Mouse (Mus musculus) forebrain, embryonic 15.5 days (tissue): ENCODE measurements around the gene Mrnip. TPM values are rescaled to one million over a fixed set of nuclear protein-coding genes. Genes with fewer than 3 reads are reported as not detected.

ENCODE experiments used
- ATAC-seq: fragments of 200-750 bp; cut with Nextera tagmentation; replicated peaks from 2 replicates; pipeline ENCODE4 v1.8.0; 2017; ENCODE audit warnings: mild to moderate bottlenecking, moderate TSS enrichment, moderate library complexity
- H3K27ac ChIP-seq: fragments of 300-500 bp; sonication (generic); replicated peaks from 2 replicates; pipeline ENCODE4 v1.5.1; 2015; ENCODE audit warnings: mild to moderate bottlenecking, inconsistent platforms
- H3K27me3 ChIP-seq: fragments of 300-500 bp; sonication (generic); 2 replicates; pipeline ENCODE4 v1.6.1; 2015; ENCODE audit warnings: inconsistent platforms
- H3K36me3 ChIP-seq: fragments of 300-500 bp; sonication (generic); 2 replicates; pipeline ENCODE4 v1.6.1; 2015; ENCODE audit warnings: mild to moderate bottlenecking, inconsistent platforms
- H3K4me1 ChIP-seq: fragments of 300-500 bp; sonication (generic); 2 replicates; pipeline ENCODE4 v1.6.1; 2015; ENCODE audit warnings: inconsistent platforms
- H3K4me2 ChIP-seq: fragments of 300-500 bp; sonication (generic); replicated peaks from 2 replicates; pipeline ENCODE4 v1.6.1; 2015; ENCODE audit warnings: mild to moderate bottlenecking, inconsistent platforms
- H3K4me3 ChIP-seq: fragments of 300-500 bp; sonication (generic); 2 replicates; pipeline ENCODE4 v1.5.1; 2015; ENCODE audit warnings: mild to moderate bottlenecking, inconsistent platforms
- H3K9ac ChIP-seq: fragments of 300-500 bp; sonication (generic); replicated peaks from 2 replicates; pipeline ENCODE4 v1.6.1; 2015; ENCODE audit warnings: mild to moderate bottlenecking, inconsistent platforms
- H3K9me3 ChIP-seq: fragments of 300-500 bp; sonication (generic); 2 replicates; pipeline ENCODE4 v1.6.1; 2016; ENCODE audit warnings: inconsistent platforms
- WGBS: fragments of 180-500 bp; shearing (Covaris S2); methylation state at CpG from one replicate; pipeline ENCODE4 v1.1.7; 2015; ENCODE audit warnings: mixed read lengths; 5-methylcytosine and 5-hydroxymethylcytosine counted together
- polyA plus RNA-seq: library from polyadenylated mRNA; unstranded; fragments of >200 nt; fragmentation: Nextera tagmentation; extraction: Ambion mirVana; gene quantifications from 2 replicates; pipeline ENCODE4 v1.2.1, GENCODE M21; 2015

Gene Mrnip
- polyA plus RNA-seq, 1 experiment from 2014 or later = 28.6 TPM

DNA sequence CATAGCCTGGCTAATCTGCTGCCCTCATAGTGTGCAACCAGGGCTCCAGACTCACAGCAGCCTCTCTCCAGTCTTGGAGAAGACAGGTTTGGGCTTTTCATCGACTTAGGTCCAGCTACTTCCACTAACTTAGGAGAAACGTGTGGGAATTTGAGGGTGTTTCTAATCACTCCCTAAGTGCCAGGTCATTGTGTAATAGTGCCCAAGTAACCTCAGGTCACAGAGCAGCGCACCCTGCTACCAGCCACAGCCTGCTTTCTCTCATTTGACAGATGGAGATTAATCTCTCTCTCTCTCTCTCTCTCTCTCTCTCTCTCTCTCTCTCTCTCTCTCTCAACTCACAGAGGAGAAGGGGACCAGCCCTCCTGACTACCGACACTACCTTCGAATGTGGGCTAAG, 5.9 kb upstream of the Mrnip start:
- Histone ChIP-seq H3K36me3 (peaks cover 58% of the 10 kb centered on the region), H3K4me2 (no peak overlapping the region), H3K27me3 (no peaks in the 10 kb centered on the region), H3K27ac (no peak overlapping the region), H3K9ac (no peak overlapping the region), H3K4me3 (no peak overlapping the region), H3K4me1 (no peaks in the 10 kb centered on the region), H3K9me3 (no peaks in the 10 kb centered on the region)
- WGBS = 90% methylated on average over 5 of the region's 5 CpGs
- ATAC-seq = no peak

GRCm38 (mm10) chr11:50174730-50175187, 515 bp downstream of the Mrnip start:
- Histone ChIP-seq H3K4me2 (peak overlapping the region; percentile 65), H3K9me3 (no peaks in the 10 kb centered on the region), H3K36me3 (peaks cover 32% of the 10 kb centered on the region), H3K9ac (peak overlapping the region; percentile 71), H3K4me1 (peaks cover 9% of the 10 kb centered on the region), H3K27me3 (no peaks in the 10 kb centered on the region), H3K27ac (peak overlapping the region; percentile 87), H3K4me3 (peak overlapping the region; percentile 64)
- under 1% methylated on average over 27 of the region's 27 CpGs for WGBS
- peak; percentile 99 for ATAC-seq

GRCm38 (mm10) chr11:50176351-50176750, 2.1 kb downstream of the Mrnip start:
- no peak for ATAC-seq
- H3K27ac ChIP-seq = no peak overlapping the region
- no peaks in the 10 kb centered on the region for H3K9me3 ChIP-seq
- no peak overlapping the region for H3K4me3 ChIP-seq
- 84% methylated on average over 3 of the region's 3 CpGs for WGBS
- H3K4me2 ChIP-seq = no peak overlapping the region
- no peak overlapping the region for H3K9ac ChIP-seq
- H3K4me1 ChIP-seq = peaks cover 9% of the 10 kb centered on the region
- H3K27me3 ChIP-seq = no peaks in the 10 kb centered on the region
- peaks cover 20% of the 10 kb centered on the region for H3K36me3 ChIP-seq

- peaks cover 9% of the 10 kb centered on the region for H3K4me1 ChIP-seq
- H3K4me3 ChIP-seq = no peak overlapping the region
- H3K9me3 ChIP-seq = no peaks in the 10 kb centered on the region
- H3K36me3 ChIP-seq = peaks cover 14% of the 10 kb centered on the region
- no peak for ATAC-seq
- H3K4me2 ChIP-seq = no peak overlapping the region
- WGBS = 87% methylated on average over 6 of the region's 6 CpGs
- no peaks in the 10 kb centered on the region for H3K27me3 ChIP-seq
- no peak overlapping the region for H3K27ac ChIP-seq
- no peak overlapping the region for H3K9ac ChIP-seq
These were observed 2.9 kb downstream of the Mrnip start for GRCm38 (mm10) chr11:50177111-50177510.

DNA sequence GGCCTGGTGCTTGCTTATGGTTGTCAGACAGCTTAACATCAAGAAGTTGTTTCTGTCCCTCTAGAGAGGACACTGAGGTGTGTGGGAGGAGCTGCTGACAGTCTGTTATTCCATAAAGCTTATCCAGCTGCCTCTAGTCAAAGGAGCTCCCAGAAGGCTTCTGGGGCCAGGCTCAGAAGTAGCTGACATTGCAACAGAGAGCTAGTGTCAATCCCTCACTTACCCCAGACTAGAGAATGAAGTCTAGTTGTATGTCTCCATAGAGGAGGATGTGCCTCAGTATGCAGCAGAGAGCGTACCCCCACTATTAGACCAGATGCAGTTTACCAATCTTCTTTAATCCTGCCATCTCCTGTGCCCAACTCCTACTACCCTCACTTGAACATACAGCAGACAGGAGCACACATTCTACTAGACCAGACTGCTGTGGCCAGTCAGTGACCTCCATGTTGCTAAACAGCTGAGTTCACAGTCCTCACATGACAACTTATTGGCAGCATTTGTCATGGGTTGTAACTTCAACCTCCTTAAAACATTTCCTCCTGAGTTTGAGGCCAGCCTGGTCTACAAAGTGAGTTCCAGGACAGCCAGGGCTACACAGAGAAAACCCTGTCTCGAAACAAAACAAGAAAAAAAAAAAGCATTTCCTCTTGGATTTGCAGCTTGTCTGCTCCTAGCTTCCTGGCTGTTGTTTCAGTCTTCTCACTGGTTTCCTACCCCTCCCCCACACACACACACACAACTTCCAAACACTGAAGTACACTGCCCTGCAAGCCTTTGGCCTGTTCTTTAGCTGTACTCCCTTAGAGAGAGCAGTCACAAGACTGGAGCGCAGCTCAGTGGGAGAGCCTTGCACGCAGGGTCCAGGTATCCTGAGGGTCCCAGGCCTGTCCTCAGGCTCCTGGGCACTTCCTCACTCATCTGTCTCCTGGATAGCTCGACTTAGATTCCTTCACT, 4.6 kb downstream of the Mrnip start:
- H3K27ac ChIP-seq = no peak overlapping the region
- H3K4me1 ChIP-seq = peaks cover 9% of the 10 kb centered on the region
- no peak overlapping the region for H3K4me3 ChIP-seq
- H3K36me3 ChIP-seq = peaks cover 12% of the 10 kb centered on the region
- H3K4me2 ChIP-seq = no peak overlapping the region
- WGBS = 81% methylated on average over 5 of the region's 5 CpGs
- no peak for ATAC-seq
- no peaks in the 10 kb centered on the region for H3K9me3 ChIP-seq
- H3K9ac ChIP-seq = no peak overlapping the region
- H3K27me3 ChIP-seq = no peaks in the 10 kb centered on the region

DNA sequence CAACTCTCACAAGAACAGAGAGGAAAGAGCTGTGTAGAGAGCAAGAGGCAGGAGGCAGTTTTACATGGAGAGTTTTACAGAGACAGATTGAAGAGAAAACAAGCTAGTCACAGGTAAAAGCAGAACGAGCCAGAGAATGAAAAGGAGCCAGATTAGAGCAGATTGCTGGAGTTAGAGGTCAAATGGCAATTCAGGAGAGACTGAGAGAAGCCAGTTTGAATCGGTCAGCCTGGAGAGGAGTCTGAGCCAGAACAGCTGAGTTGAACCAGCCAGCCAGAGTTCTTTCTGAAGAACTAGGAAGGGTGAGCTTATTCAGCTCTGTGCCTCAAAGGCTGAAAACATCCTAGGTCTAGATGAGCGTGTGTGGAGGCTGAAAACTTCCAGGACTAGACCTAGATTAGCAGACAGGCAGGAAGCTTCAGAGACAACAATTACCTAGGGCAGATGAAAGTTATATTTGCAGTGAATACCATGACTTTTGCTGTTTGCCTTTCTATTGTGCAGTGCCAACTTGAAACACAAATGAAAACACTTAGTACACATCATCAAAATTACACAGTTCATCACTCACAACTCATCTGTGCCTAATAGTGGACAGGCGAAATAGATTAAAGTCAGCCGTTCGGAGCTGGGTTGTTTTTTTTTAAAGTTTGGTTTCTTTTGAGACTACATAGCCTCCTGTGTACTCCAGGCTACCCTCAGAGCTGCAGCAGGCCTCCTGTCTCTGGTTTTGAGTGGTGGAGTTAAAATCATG, 6.4 kb downstream of the Mrnip start:
- WGBS = 86% methylated on average over 6 of the region's 6 CpGs
- Histone ChIP-seq H3K27me3 (no peaks in the 10 kb centered on the region), H3K4me2 (no peak overlapping the region), H3K4me1 (peaks cover 3% of the 10 kb centered on the region), H3K4me3 (no peak overlapping the region), H3K9ac (no peak overlapping the region), H3K27ac (no peak overlapping the region), H3K9me3 (no peaks in the 10 kb centered on the region), H3K36me3 (peaks cover 12% of the 10 kb centered on the region)
- ATAC-seq = no peak

DNA sequence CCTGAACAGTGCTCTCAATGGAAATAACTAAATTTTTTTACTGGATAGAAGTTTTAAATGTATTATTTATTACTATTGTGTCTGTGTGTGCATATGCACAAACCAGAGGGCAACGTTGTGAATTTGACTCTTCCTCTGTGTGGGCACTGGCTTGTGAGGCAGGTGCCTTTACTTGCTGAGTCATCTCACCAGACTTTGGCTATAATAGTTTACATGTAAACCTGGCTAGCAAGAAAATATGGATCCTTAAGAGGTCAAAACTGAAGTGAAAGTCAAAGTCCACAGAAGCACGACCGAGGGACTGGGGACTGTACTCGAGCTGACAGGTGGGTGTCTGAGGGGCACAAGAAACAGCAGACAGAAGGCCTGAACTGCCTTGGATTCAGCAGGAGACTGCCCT, 8.5 kb downstream of the Mrnip start:
- Histone ChIP-seq H3K4me3 (no peak overlapping the region), H3K27me3 (no peaks in the 10 kb centered on the region), H3K27ac (no peak overlapping the region), H3K4me1 (no peaks in the 10 kb centered on the region), H3K9me3 (no peaks in the 10 kb centered on the region), H3K4me2 (no peak overlapping the region), H3K36me3 (peaks cover 6% of the 10 kb centered on the region), H3K9ac (no peak overlapping the region)
- ATAC-seq = no peak
- WGBS = 86% methylated on average over 4 of the region's 4 CpGs

GRCm38 (mm10) chr11:50184788-50185187, 10.5 kb downstream of the Mrnip start:
- ATAC-seq = no peak
- Histone ChIP-seq H3K4me1 (no peaks in the 10 kb centered on the region), H3K9me3 (no peaks in the 10 kb centered on the region), H3K36me3 (no peaks in the 10 kb centered on the region; the same call in 1 of the 2 replicates), H3K27ac (no peak overlapping the region), H3K27me3 (no peaks in the 10 kb centered on the region), H3K9ac (no peak overlapping the region), H3K4me2 (no peak overlapping the region), H3K4me3 (no peak overlapping the region)
- 84% methylated on average over 3 of the region's 3 CpGs for WGBS

DNA sequence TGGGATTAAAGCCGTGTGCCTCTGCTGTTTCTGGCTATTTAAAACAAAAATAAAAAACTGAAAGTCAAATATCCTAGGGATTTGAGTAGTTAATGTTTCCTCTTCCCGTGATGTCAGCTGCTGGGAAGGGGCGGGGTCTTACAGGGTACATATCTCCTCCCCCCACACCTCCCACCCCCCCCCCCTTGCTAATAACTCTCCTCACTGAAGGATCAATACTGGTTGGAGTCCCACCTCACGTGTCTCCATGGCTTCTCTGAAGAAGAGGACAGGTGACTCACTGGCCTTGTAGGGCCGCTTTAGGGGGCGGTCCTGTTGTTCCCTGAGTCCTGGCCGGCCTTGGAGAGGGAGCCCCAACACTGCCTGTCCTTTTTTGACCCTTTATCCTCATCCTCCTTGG, 14.4 kb downstream of the Mrnip start:
- ATAC-seq = no peak
- 78% methylated on average over 7 of the region's 7 CpGs for WGBS
- H3K4me3 ChIP-seq = no peak overlapping the region

GRCm38 (mm10) chr11:50190362-50190761, 16.1 kb downstream of the Mrnip start:
- no peak overlapping the region for H3K4me2 ChIP-seq
- no peak overlapping the region for H3K9ac ChIP-seq
- no peak for ATAC-seq
- H3K27me3 ChIP-seq = no peaks in the 10 kb centered on the region
- no peaks in the 10 kb centered on the region; the same call in 1 of the 2 replicates for H3K36me3 ChIP-seq
- no peak overlapping the region for H3K4me3 ChIP-seq
- H3K27ac ChIP-seq = no peak overlapping the region
- no peaks in the 10 kb centered on the region for H3K4me1 ChIP-seq
- H3K9me3 ChIP-seq = no peaks in the 10 kb centered on the region
- WGBS = 94% methylated on average over 4 of the region's 4 CpGs

More for the DNA sequence above, 14.4 kb downstream of the Mrnip start:
- Histone ChIP-seq H3K4me2 (no peak overlapping the region), H3K27me3 (no peaks in the 10 kb centered on the region), H3K27ac (no peak overlapping the region), H3K9ac (no peak overlapping the region), H3K9me3 (no peaks in the 10 kb centered on the region), H3K36me3 (no peaks in the 10 kb centered on the region; the same call in 1 of the 2 replicates), H3K4me1 (no peaks in the 10 kb centered on the region)

- no peaks in the 10 kb centered on the region for H3K4me1 ChIP-seq
- WGBS = 91% methylated on average over 3 of the region's 3 CpGs
- no peaks in the 10 kb centered on the region for H3K27me3 ChIP-seq
- peaks cover 3% of the 10 kb centered on the region for H3K36me3 ChIP-seq
- no peak for ATAC-seq
- H3K9ac ChIP-seq = no peak overlapping the region
- H3K27ac ChIP-seq = no peak overlapping the region
- H3K4me2 ChIP-seq = no peak overlapping the region
- H3K4me3 ChIP-seq = no peak overlapping the region
- H3K9me3 ChIP-seq = no peaks in the 10 kb centered on the region
These were observed 18.0 kb downstream of the Mrnip start for GRCm38 (mm10) chr11:50192278-50192677.

GRCm38 (mm10) chr11:50194070-50194469, 19.8 kb downstream of the Mrnip start:
- 84% methylated on average over 7 of the region's 7 CpGs for WGBS
- no peak overlapping the region for H3K4me3 ChIP-seq
- no peak overlapping the region for H3K9ac ChIP-seq
- no peak for ATAC-seq
- H3K4me1 ChIP-seq = no peaks in the 10 kb centered on the region
- no peaks in the 10 kb centered on the region for H3K27me3 ChIP-seq
- no peak overlapping the region for H3K27ac ChIP-seq
- H3K36me3 ChIP-seq = peaks cover 18% of the 10 kb centered on the region
- H3K9me3 ChIP-seq = no peaks in the 10 kb centered on the region
- no peak overlapping the region for H3K4me2 ChIP-seq
